Mouse (Mus musculus): ENCODE data around the gene Cfap61. TPM values are rescaled to one million over a fixed set of nuclear protein-coding genes. Genes with fewer than 3 reads are reported as not detected.

Cfap61 gene
- total and polyA plus RNA-seq, 3 experiments: 1.4 to 1.7 (median 1.5) TPM

DNA sequence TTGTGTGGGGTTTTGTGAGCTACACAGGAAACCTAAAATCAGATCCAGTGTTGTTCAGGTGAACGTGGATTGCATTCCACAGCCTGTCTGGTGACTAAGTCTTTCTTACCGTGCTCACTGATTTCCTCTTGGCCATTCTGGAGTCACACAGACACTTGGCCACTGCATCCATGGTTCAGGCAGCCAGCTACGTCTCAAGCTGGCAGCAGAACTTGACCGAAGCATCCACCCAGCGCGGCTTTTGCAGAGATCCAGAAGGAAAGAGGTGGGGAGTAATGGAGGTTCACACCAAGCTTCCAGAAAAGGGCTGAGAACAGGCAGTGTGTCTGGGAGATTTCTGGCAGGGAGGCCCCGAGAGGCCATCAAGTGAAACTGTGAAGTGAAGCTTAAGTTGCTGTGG lies 187.0 kb downstream of the Cfap61 start:
- no peak for DNase-seq
- 69% methylated on average over 7 of the region's 7 CpGs for WGBS

DNA sequence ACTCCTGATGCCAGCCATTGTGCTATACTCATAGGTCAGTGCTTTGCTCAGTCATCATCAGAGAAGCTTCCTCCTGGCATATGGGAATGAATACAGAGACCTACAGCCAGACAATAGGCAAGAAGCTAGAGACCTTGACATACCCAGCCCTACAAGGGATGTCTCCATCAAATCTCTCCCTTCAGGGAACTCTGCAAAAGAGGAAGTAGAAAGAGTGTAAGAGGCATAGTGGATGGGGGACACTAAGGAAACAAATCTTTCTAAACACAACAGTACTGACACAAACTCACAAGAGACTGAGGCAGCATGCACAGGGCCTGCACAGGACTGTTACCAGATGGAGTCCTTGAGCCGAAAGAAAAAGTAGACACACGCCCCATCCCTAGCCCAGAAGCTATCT lies 190.5 kb downstream of the Cfap61 start:
- WGBS: 78% methylated on average over 2 of the region's 2 CpGs
- Histone ChIP-seq H3K27me3 (ENCODE audit: control insufficient read depth, insufficient read depth, low read length) (no peaks in the 10 kb centered on the region), H3K79me2 (replicated peaks; ENCODE audit: control insufficient read depth, insufficient read depth, low read length) (no peaks in the 10 kb centered on the region), H3K36me3 (ENCODE audit: control insufficient read depth, insufficient read depth, low read length) (no peaks in the 10 kb centered on the region), H3K4me1 (ENCODE audit: control insufficient read depth, insufficient read depth, low read length) (no peaks in the 10 kb centered on the region), H3K27ac (no peak overlapping the region), H3K9ac (ENCODE audit: low read depth, low read length) (no peak overlapping the region), H3K4me3 (no peak overlapping the region)
- DNase-seq: no peak
- intact Hi-C loops (cut with DNase I): no loop called here
- no peak for TF ChIP-seq CTCF (IDR thresholded peaks at IDR 0.05)

More for the DNA sequence above, 187.0 kb downstream of the Cfap61 start:
- no peak for TF ChIP-seq EP300 (IDR thresholded peaks at IDR 0.05; ENCODE audit: insufficient read depth, low read depth, low read length)
- TF ChIP-seq CTCF (IDR thresholded peaks at IDR 0.05): no peak
- no peak for TF ChIP-seq POLR2A (IDR thresholded peaks at IDR 0.05; ENCODE audit: insufficient read depth, low read depth, low read length)
- intact Hi-C loops (cut with DNase I): no loop called here
- H3K27ac ChIP-seq: no peak overlapping the region
- no peaks in the 10 kb centered on the region for H3K36me3 ChIP-seq (ENCODE audit: control insufficient read depth, insufficient read depth, low read length)
- H3K4me3 ChIP-seq: no peak overlapping the region
- H3K27me3 ChIP-seq (ENCODE audit: control insufficient read depth, insufficient read depth, low read length): no peaks in the 10 kb centered on the region
- no peaks in the 10 kb centered on the region for H3K79me2 ChIP-seq (replicated peaks; ENCODE audit: control insufficient read depth, insufficient read depth, low read length)
- H3K9ac ChIP-seq (ENCODE audit: low read depth, low read length): no peak overlapping the region
- no peaks in the 10 kb centered on the region for H3K4me1 ChIP-seq (ENCODE audit: control insufficient read depth, insufficient read depth, low read length)

GRCm38 (mm10) chr2:146128622-146129021 lies 194.0 kb downstream of the Cfap61 start:
- DNase-seq: no peak
- Histone ChIP-seq H3K79me2 (replicated peaks; ENCODE audit: control insufficient read depth, insufficient read depth, low read length) (no peaks in the 10 kb centered on the region), H3K36me3 (ENCODE audit: control insufficient read depth, insufficient read depth, low read length) (no peaks in the 10 kb centered on the region), H3K9ac (ENCODE audit: low read depth, low read length) (no peak overlapping the region), H3K4me1 (ENCODE audit: control insufficient read depth, insufficient read depth, low read length) (no peaks in the 10 kb centered on the region), H3K4me3 (no peak overlapping the region), H3K27me3 (ENCODE audit: control insufficient read depth, insufficient read depth, low read length) (no peaks in the 10 kb centered on the region), H3K27ac (no peak overlapping the region)
- 85% methylated on average over 6 of the region's 6 CpGs for WGBS
- TF ChIP-seq EP300 (IDR thresholded peaks at IDR 0.05; ENCODE audit: insufficient read depth, low read depth, low read length) (no peak), CTCF (IDR thresholded peaks at IDR 0.05) (no peak), POLR2A (IDR thresholded peaks at IDR 0.05; ENCODE audit: insufficient read depth, low read depth, low read length) (no peak)
- intact Hi-C loops (cut with DNase I): no loop called here

- DNase-seq: no peak
- no peak overlapping the region for H3K4me3 ChIP-seq
- H3K27ac ChIP-seq: no peak overlapping the region
- H3K36me3 ChIP-seq (ENCODE audit: control insufficient read depth, insufficient read depth, low read length): no peaks in the 10 kb centered on the region
- H3K79me2 ChIP-seq (replicated peaks; ENCODE audit: control insufficient read depth, insufficient read depth, low read length): no peaks in the 10 kb centered on the region
- no peak overlapping the region for H3K9ac ChIP-seq (ENCODE audit: low read depth, low read length)
- intact Hi-C loops (cut with DNase I): no loop called here
- WGBS: 87% methylated on average over 3 of the region's 3 CpGs
- no peaks in the 10 kb centered on the region for H3K4me1 ChIP-seq (ENCODE audit: control insufficient read depth, insufficient read depth, low read length)
- no peak for TF ChIP-seq CTCF (IDR thresholded peaks at IDR 0.05)
- TF ChIP-seq EP300 (IDR thresholded peaks at IDR 0.05; ENCODE audit: insufficient read depth, low read depth, low read length): no peak
- no peaks in the 10 kb centered on the region; the same call in 1 of the 2 replicates for H3K27me3 ChIP-seq (ENCODE audit: control insufficient read depth, insufficient read depth, low read length)
These were observed 195.9 kb downstream of the Cfap61 start for GRCm38 (mm10) chr2:146130514-146130913.

GRCm38 (mm10) chr2:146134275-146134674 lies 199.7 kb downstream of the Cfap61 start:
- Histone ChIP-seq H3K79me2 (replicated peaks; ENCODE audit: control insufficient read depth, insufficient read depth, low read length) (no peaks in the 10 kb centered on the region), H3K36me3 (ENCODE audit: control insufficient read depth, insufficient read depth, low read length) (no peaks in the 10 kb centered on the region), H3K4me1 (ENCODE audit: control insufficient read depth, insufficient read depth, low read length) (no peaks in the 10 kb centered on the region), H3K4me3 (no peak overlapping the region), H3K27me3 (ENCODE audit: control insufficient read depth, insufficient read depth, low read length) (no peaks in the 10 kb centered on the region; the same call in 1 of the 2 replicates), H3K27ac (no peak overlapping the region), H3K9ac (ENCODE audit: low read depth, low read length) (no peak overlapping the region)
- no peak for DNase-seq
- intact Hi-C loops (cut with DNase I): no loop called here
- TF ChIP-seq CTCF (IDR thresholded peaks at IDR 0.05) (no peak), EP300 (IDR thresholded peaks at IDR 0.05; ENCODE audit: insufficient read depth, low read depth, low read length) (no peak), POLR2A (IDR thresholded peaks at IDR 0.05; ENCODE audit: insufficient read depth, low read depth, low read length) (no peak)
- WGBS: 67% methylated on average over 6 of the region's 6 CpGs

GRCm38 (mm10) chr2:146140711-146141110 lies 206.1 kb downstream of the Cfap61 start:
- no peak overlapping the region for H3K27ac ChIP-seq
- H3K79me2 ChIP-seq (replicated peaks; ENCODE audit: control insufficient read depth, insufficient read depth, low read length): no peaks in the 10 kb centered on the region
- DNase-seq: no peak
- no peak for TF ChIP-seq CTCF (IDR thresholded peaks at IDR 0.05)
- no peaks in the 10 kb centered on the region for H3K27me3 ChIP-seq (ENCODE audit: control insufficient read depth, insufficient read depth, low read length)
- no peak overlapping the region for H3K9ac ChIP-seq (ENCODE audit: low read depth, low read length)
- WGBS: 69% methylated on average over 3 of the region's 3 CpGs
- H3K36me3 ChIP-seq (ENCODE audit: control insufficient read depth, insufficient read depth, low read length): no peaks in the 10 kb centered on the region
- intact Hi-C loops (cut with DNase I): no loop called here
- no peak overlapping the region for H3K4me3 ChIP-seq
- H3K4me1 ChIP-seq (ENCODE audit: control insufficient read depth, insufficient read depth, low read length): no peaks in the 10 kb centered on the region

GRCm38 (mm10) chr2:146147306-146147705 lies 212.7 kb downstream of the Cfap61 start:
- Histone ChIP-seq H3K27ac (no peak overlapping the region), H3K4me3 (no peak overlapping the region), H3K27me3 (ENCODE audit: control insufficient read depth, insufficient read depth, low read length) (no peaks in the 10 kb centered on the region), H3K4me1 (ENCODE audit: control insufficient read depth, insufficient read depth, low read length) (no peaks in the 10 kb centered on the region), H3K9ac (ENCODE audit: low read depth, low read length) (no peak overlapping the region), H3K36me3 (ENCODE audit: control insufficient read depth, insufficient read depth, low read length) (no peaks in the 10 kb centered on the region), H3K79me2 (replicated peaks; ENCODE audit: control insufficient read depth, insufficient read depth, low read length) (no peaks in the 10 kb centered on the region)
- DNase-seq: no peak
- no peak for TF ChIP-seq POLR2A (IDR thresholded peaks at IDR 0.05; ENCODE audit: insufficient read depth, low read depth, low read length)
- no peak for TF ChIP-seq CTCF (IDR thresholded peaks at IDR 0.05)
- no peak for TF ChIP-seq EP300 (IDR thresholded peaks at IDR 0.05; ENCODE audit: insufficient read depth, low read depth, low read length)
- WGBS: 74% methylated on average over 4 of the region's 4 CpGs
- intact Hi-C loops (cut with DNase I): no loop called here

Data from heart, adult 2 months (tissue).